Mouse (Mus musculus) subcutaneous adipose tissue, adult 2 months (tissue): ENCODE results near the gene Cox17. TPM values are rescaled to one million over a fixed set of nuclear protein-coding genes. Genes with fewer than 3 reads are reported as not detected.

ENCODE experiments used
- polyA plus RNA-seq: library from polyadenylated mRNA; depleted of rRNA; stranded (reverse); fragments of >200 nt; gene quantifications from 2 replicates; pipeline ENCODE4 v1.2.3, GENCODE M21; 2012; ENCODE audit warnings: low replicate concordance; rRNA removed

The Cox17 gene
- polyA plus RNA-seq: 61.5 and 94.2 TPM in 2 replicates

DNA sequence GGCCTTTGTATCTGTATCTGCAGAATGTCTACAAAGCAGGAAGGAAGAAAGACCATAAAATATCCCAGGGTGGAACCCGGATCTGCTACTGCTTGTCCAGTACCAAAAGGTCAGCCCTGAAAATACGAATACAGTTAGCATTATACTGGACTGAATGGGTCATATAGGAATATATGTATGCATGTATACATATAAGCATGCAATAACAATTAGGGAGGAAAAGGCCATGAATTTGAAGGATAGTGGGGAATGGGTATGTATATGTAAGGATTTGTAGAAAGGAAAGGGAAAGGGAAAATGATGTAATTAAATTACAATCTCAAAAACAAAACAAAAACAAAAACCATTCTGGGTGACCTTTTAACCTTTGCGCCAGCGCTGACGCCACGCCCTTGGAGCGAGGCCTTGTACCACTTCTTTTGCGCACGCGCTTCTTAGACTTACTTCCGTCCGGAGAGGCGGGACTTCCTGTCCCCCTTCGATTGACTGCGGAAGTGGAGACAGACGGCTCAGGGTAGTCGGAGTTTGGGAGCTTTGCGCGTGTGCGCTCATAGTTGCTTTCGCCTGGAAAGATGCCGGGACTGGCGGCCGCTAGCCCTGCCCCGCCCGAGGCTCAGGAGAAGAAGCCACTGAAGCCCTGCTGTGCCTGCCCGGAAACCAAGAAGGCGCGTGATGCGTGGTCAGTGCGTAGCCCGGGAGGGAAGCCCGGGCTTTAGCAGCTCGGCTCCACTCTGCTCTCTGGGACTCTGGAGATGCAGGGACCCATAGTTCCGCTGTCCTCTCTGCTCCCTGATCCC lies at the start of gene Cox17, which contains the start of gene Gm21987:
Gene Cox17 (plus strand): TSS at position 463 of the 797 bp plus-strand sequence.
Gene Gm21987 (plus strand): TSS at position 512 of the 797 bp plus-strand sequence.

DNA sequence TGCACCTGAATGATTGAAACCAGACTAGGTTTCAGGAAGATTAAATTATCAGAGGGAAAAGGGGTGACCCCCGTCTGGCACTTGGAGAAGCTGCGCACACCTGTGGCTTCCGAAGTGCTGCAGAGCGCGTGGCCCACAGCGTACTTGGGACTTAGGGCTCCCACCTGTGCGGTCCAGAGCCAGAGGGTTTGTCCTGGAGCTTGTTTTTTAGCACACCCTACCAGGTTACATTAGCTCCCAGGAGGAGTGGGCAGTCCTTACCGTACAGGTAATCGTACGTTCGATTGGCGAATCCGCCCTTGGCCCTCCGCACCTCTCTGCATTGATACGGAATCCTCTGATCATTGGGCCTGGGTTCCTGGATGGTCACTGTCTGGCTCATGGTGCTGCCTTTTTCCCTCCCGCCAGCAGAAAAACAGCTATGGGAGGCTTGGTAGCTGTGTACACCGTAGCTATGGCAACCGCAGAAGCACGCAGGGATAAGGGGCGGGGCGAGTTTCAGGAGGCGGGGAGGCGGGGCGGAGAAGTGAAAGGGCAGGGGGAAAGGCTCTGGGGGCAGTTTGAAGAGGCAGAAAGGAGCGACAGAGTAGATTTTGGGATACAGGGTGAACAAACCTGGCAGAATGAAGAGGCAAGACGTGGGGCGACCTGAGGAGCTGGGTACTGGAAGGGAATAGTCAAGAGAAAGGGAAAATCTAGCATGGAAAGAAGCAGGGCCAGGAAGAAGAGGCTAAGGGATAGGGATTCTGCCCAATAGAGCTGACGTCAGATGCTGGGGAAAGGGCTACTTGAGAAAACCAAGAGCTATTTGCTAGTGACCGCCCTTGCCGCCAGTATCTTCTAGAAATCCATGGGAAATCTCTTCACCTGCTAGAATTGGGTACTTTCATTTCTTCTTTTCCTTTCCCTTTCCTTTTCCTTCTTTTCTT lies 5.1 kb upstream of the Cox17 start, which contains the start of gene Maats1:
Gene Maats1 (minus strand): TSS at position 748 of the 929 bp plus-strand sequence.

DNA sequence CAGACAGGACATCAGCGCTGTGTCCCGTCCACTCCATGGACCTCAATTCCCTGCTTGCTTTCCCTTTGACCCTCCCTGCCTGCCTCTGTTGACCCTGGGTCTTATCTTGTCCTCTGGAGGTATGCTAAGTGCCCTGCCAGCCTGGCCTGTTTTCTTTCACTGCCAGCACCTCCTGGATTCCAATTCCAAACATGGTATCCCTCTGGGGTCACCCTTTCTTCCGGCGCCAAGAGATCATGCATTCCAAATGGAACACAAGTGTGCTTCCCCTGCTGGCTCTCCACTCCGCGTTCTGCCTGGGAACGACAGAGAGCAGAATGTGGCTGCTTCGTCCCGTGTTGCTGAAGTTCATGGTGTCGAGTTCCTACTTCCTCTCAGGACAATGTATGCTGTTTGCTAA lies 15.1 kb downstream of the Cox17 start, which contains the start of gene Popdc2:
Gene Popdc2 (plus strand): TSS at position 277 of the 400 bp plus-strand sequence.

Other genes starting within 250 kb of the Cox17 start
- gene Nr1i2, start 52.2 kb upstream of the Cox17 start, polyA plus RNA-seq: not detected in 2 replicates
- 0.04 and 0.23 TPM in 2 replicates for gene Maats1, start 4.8 kb upstream of the Cox17 start, polyA plus RNA-seq
- not detected in 2 replicates for gene Gm21987, start within 50 bp of the Cox17 start, polyA plus RNA-seq
- gene Popdc2, start 15.2 kb downstream of the Cox17 start, polyA plus RNA-seq: 18.0 and 25.7 TPM in 2 replicates
- 30.5 and 48.5 TPM in 2 replicates for gene Pla1a, start 86.2 kb downstream of the Cox17 start, polyA plus RNA-seq
- 27.6 and 52.1 TPM in 2 replicates for gene Adprh, start 105.7 kb downstream of the Cox17 start, polyA plus RNA-seq
- 0.59 and 0.71 TPM in 2 replicates for gene Cd80, start 108.6 kb downstream of the Cox17 start, polyA plus RNA-seq
- 16.2 and 17.5 TPM in 2 replicates for gene Timmdc1, start 175.7 kb downstream of the Cox17 start, polyA plus RNA-seq
- 25.3 and 42.3 TPM in 2 replicates for gene Poglut1, start 203.3 kb downstream of the Cox17 start, polyA plus RNA-seq
- gene Tmem39a, start 211.7 kb downstream of the Cox17 start, polyA plus RNA-seq: 70.9 and 154 TPM in 2 replicates